ENCODE assay signal across 24 mouse cellular contexts in genomic region chr6:135175014-135175413, GRCm38 (mm10). TPM values are rescaled to one million over a fixed set of nuclear protein-coding genes. Genes with fewer than 3 reads are reported as not detected.
DNase-seq lines count a peak whose midpoint lies in the region.
"Had no signal": no experiment of that assay in that cellular context is flagged by ENCODE, and none has a peak within 500 bp of the region (broad histone marks: within the 10 kb centered on the region; RNA-seq: fewer than 3 reads in every experiment).

No protein-coding gene starts in this region.

- peak; percentile 31 to 63 for DNase-seq in frontal cortex, adult 2 months (ENCODE audit: extremely low spot score in 1 of 2, low spot score in 1 of 2)
- DNase-seq in frontal cortex, postnatal 10 days (ENCODE audit: low spot score in 2 of 2): no peak
- DNase-seq in right cerebral cortex, adult 18-20 months: peak; percentile 65
- DNase-seq in right cerebral cortex, postnatal 10 days (ENCODE audit: low spot score in 2 of 2): no peak
- DNase-seq in adrenal gland, postnatal 36 days: peak; percentile 48
- DNase-seq in right cerebral cortex, postnatal 36 days (ENCODE audit: low spot score in 2 of 2): peak; percentile 16 to 34
- DNase-seq in c-Kit-positive CD71-positive TER-119-positive erythroid progenitor cells, embryonic 14.5 days (ENCODE audit: low spot score): no peak
- DNase-seq: cerebellum, adult 8-10 months; gastrocnemius, postnatal 36 days; kidney, postnatal 4 days; lung, adult 2 months; lung, postnatal 4 days; thymus, postnatal 14 days had no signal

RNA-seq across cellular contexts. Expression of gene Fam234b, which starts 22.8 kb away (rescaled TPM):
- polyA plus RNA-seq in frontal cortex, adult 2 months (2012; rRNA removed): 157 and 162 TPM in 2 replicates
- total RNA-seq in adrenal gland, postnatal 36 days (2021): 10 to 100 TPM; 26.5 to 31.9 TPM

RNA-seq across cellular contexts. Expression of gene Hebp1, which starts 22.8 kb away (rescaled TPM):
- 34.4 and 38.2 TPM in 2 replicates for polyA plus RNA-seq in frontal cortex, adult 2 months (2012; rRNA removed)
- 10 to 100 TPM; 18.2 to 28.0 TPM for total RNA-seq in adrenal gland, postnatal 36 days (2021)

RNA-seq across cellular contexts. Expression of gene Gprc5d, which starts 56.9 kb away (rescaled TPM):
- 0.48 and 0.59 TPM in 2 replicates for polyA plus RNA-seq in frontal cortex, adult 2 months (2012; rRNA removed)
- not detected for total RNA-seq in adrenal gland, postnatal 36 days (2021)
- total RNA-seq: common myeloid progenitor, adult 5-6 weeks; gastrocnemius, postnatal 36 days; left cerebral cortex, postnatal 36 days; MEL had no signal
- polyA plus RNA-seq: embryonic facial prominence, embryonic 12.5 days; forebrain, embryonic 16.5 days; heart, postnatal 0 days; hindbrain, embryonic 11.5 days; inflammation-experienced regulatory T-cells, adult 6 months; kidney, embryonic 14.5 days; midbrain, embryonic 10.5 days; neural tube, embryonic 13.5 days had no signal

Comparison
In these comparisons a context has a peak if more than half of its experiments do, and no peak if none do; other contexts are left out.
1. DNase-seq: peak in frontal cortex, adult 2 months (2 of 2), right cerebral cortex, adult 18-20 months (single experiment), adrenal gland, postnatal 36 days (2 of 2) and right cerebral cortex, postnatal 36 days (2 of 2); none in frontal cortex, postnatal 10 days (0 of 2), right cerebral cortex, postnatal 10 days (0 of 2) and c-Kit-positive CD71-positive TER-119-positive erythroid progenitor cells, embryonic 14.5 days (single experiment).